In genomic region chr11:53623573-53623972, GRCm38 (mm10) we compare ENCODE assay signal across 26 mouse cellular contexts. TPM values are rescaled to one million over a fixed set of nuclear protein-coding genes. Genes with fewer than 3 reads are reported as not detected.
DNase-seq lines count a peak whose midpoint lies in the region; ATAC-seq and TF ChIP-seq lines count a peak whose summit lies in the region.
"Had no signal": no experiment of that assay in that cellular context is flagged by ENCODE, and none has a peak within 500 bp of the region (broad histone marks: within the 10 kb centered on the region; RNA-seq: fewer than 3 reads in every experiment).

No protein-coding gene starts in this region.

- TF ChIP-seq POLR2A in bone marrow, adult 2 months (IDR thresholded peaks at IDR 0.05; ENCODE audit: borderline replicate concordance, control insufficient read depth, low read depth, low read length), result no peak

- no peak for TF ChIP-seq CTCF in G1E (IDR thresholded peaks at IDR 0.05; ENCODE audit: low read depth, low read length)
- TF ChIP-seq CTCF in bone marrow, adult 2 months (IDR thresholded peaks at IDR 0.05; ENCODE audit: control insufficient read depth, insufficient read depth, low read length), result no peak

- ATAC-seq in G1E (ENCODE audit: extremely low read depth, insufficient number of reproducible peaks, low FRiP score, poor library complexity, severe bottlenecking), result no peak
- ATAC-seq: forebrain, embryonic 14.5 days; forebrain, embryonic 16.5 days had no signal

- H3K27ac ChIP-seq in bone marrow, adult 2 months (ENCODE audit: control insufficient read depth, insufficient read depth, low read depth, low read length, poor library complexity), result peak overlapping the region; percentile 24; the same call in 1 of the 2 replicates
- H3K27ac ChIP-seq: embryonic facial prominence, embryonic 10.5 days; embryonic facial prominence, embryonic 12.5 days; forebrain, embryonic 10.5 days; forebrain, embryonic 12.5 days had no signal

- 76% methylated on average over 9 of the region's 9 CpGs for WGBS in bone marrow, adult 2 months

- DNase-seq in G1E (ENCODE audit: low spot score), result no peak
- DNase-seq in yolk sac, embryonic 10.5 days (ENCODE audit: low spot score), result no peak
- no peak for DNase-seq in right cerebral cortex, postnatal 36 days (ENCODE audit: low spot score in 2 of 2)
- DNase-seq in lung, postnatal 25 days (ENCODE audit: low spot score), result no peak
- DNase-seq: adrenal gland, adult 2 months; adrenal gland, postnatal 10 days; adrenal gland, postnatal 25 days; cerebellum, adult 11-12 months; cerebellum, adult 2 months; cerebellum, adult 9-10 months; cerebellum, postnatal 10 days; cerebellum, postnatal 25 days had no signal

- peaks cover 92% of the 10 kb centered on the region for H3K4me1 ChIP-seq in G1E (ENCODE audit: insufficient read depth, low read depth, low read length)
- peaks cover 2% of the 10 kb centered on the region; the same call in 1 of the 2 replicates for H3K4me1 ChIP-seq in bone marrow, adult 2 months (ENCODE audit: control insufficient read depth, insufficient read depth, low read length)
- peaks cover 56% of the 10 kb centered on the region for H3K4me1 ChIP-seq in megakaryocyte, embryonic 14.5 days
- H3K4me1 ChIP-seq: embryonic facial prominence, embryonic 10.5 days; embryonic facial prominence, embryonic 12.5 days; forebrain, embryonic 12.5 days had no signal

- peaks cover 3% of the 10 kb centered on the region for H3K36me3 ChIP-seq in G1E (replicated peaks)
- H3K36me3 ChIP-seq in megakaryocyte, embryonic 14.5 days (replicated peaks; ENCODE audit: low read length), result peaks cover 9% of the 10 kb centered on the region
- H3K36me3 ChIP-seq: embryonic facial prominence, embryonic 10.5 days; embryonic facial prominence, embryonic 12.5 days; forebrain, embryonic 10.5 days; forebrain, embryonic 12.5 days had no signal

- H3K27me3 ChIP-seq in G1E (ENCODE audit: insufficient read depth, low read length), result no peaks in the 10 kb centered on the region
- H3K27me3 ChIP-seq in megakaryocyte, embryonic 14.5 days (replicated peaks), result peaks cover 2% of the 10 kb centered on the region
- H3K27me3 ChIP-seq: embryonic facial prominence, embryonic 12.5 days; forebrain, embryonic 12.5 days had no signal

- peak overlapping the region; percentile 53; the same call in 1 of the 2 replicates for H3K4me3 ChIP-seq in G1E (ENCODE audit: low read depth, low read length)
- H3K4me3 ChIP-seq in bone marrow, adult 2 months (replicated peaks; ENCODE audit: control insufficient read depth, low read depth, low read length), result no peak overlapping the region
- peak overlapping the region; percentile 28 for H3K4me3 ChIP-seq in megakaryocyte, embryonic 14.5 days (replicated peaks)
- H3K4me3 ChIP-seq: embryonic facial prominence, embryonic 10.5 days; embryonic facial prominence, embryonic 12.5 days; forebrain, embryonic 10.5 days; forebrain, embryonic 12.5 days had no signal

- peaks cover 7% of the 10 kb centered on the region for H3K9me3 ChIP-seq in G1E (replicated peaks)
- peaks cover 10% of the 10 kb centered on the region for H3K9me3 ChIP-seq in megakaryocyte, embryonic 14.5 days
- H3K9me3 ChIP-seq: embryonic facial prominence, embryonic 10.5 days; embryonic facial prominence, embryonic 12.5 days; forebrain, embryonic 10.5 days had no signal

RNA-seq across cellular contexts. Expression of gene Il4, which starts 5.1 kb away (rescaled TPM):
- 35.8 and 40.6 TPM in 2 replicates for total RNA-seq in G1E (2014; fragmentation: Nextera tagmentation)
- 87.7 and 99.1 TPM in 2 replicates for total RNA-seq in G1E (2017)
- polyA plus RNA-seq in G1E (2012), result 0.43 and 1.0 TPM in 2 replicates
- polyA plus RNA-seq in bone marrow, adult 2 months (2011; ENCODE audit: insufficient read depth, insufficient read length, low replicate concordance, missing spikeins), result not detected in 2 replicates
- not detected in 2 replicates for polyA plus RNA-seq in megakaryocyte, embryonic 14.5 days (2012; ENCODE audit: insufficient read depth, low replicate concordance)
- total RNA-seq: adrenal gland, adult 2 months; adrenal gland, postnatal 10 days; adrenal gland, postnatal 25 days; adrenal gland, postnatal 4 days; ES-E14 had no signal
- polyA plus RNA-seq: adrenal gland, adult 2 months; C2C12; cerebellum, adult 2 months; cortical plate, adult 2 months; frontal cortex, adult 2 months had no signal

RNA-seq across cellular contexts. Expression of gene Il13, which starts 10.9 kb away (rescaled TPM):
- total RNA-seq in G1E (2014; fragmentation: Nextera tagmentation), result 0.63 TPM in 1 of 2 replicates, not detected in the other
- total RNA-seq in G1E (2017), result 3.2 and 4.7 TPM in 2 replicates
- not detected in 2 replicates for polyA plus RNA-seq in G1E (2012)
- not detected in 2 replicates for polyA plus RNA-seq in bone marrow, adult 2 months (2011; ENCODE audit: insufficient read depth, insufficient read length, low replicate concordance, missing spikeins)
- 0.17 TPM in 1 of 2 replicates, not detected in the other for polyA plus RNA-seq in megakaryocyte, embryonic 14.5 days (2012; ENCODE audit: insufficient read depth, low replicate concordance)
- total RNA-seq: adrenal gland, adult 2 months; adrenal gland, postnatal 10 days; adrenal gland, postnatal 25 days; adrenal gland, postnatal 4 days; ES-E14 had no signal
- polyA plus RNA-seq: adrenal gland, adult 2 months; C2C12; cerebellum, adult 2 months; cortical plate, adult 2 months; embryonic facial prominence, embryonic 10.5 days; embryonic facial prominence, embryonic 12.5 days; embryonic facial prominence, embryonic 14.5 days; forebrain, embryonic 10.5 days; forebrain, embryonic 12.5 days; forebrain, embryonic 14.5 days; forebrain, embryonic 16.5 days; frontal cortex, adult 2 months had no signal

RNA-seq across cellular contexts. Expression of gene Kif3a, which starts 56.4 kb away (rescaled TPM):
- total RNA-seq in G1E (2014; fragmentation: Nextera tagmentation) (20.2 and 22.3 TPM in 2 replicates), G1E (2017) (25.7 and 27.5 TPM in 2 replicates)
- polyA plus RNA-seq in G1E (2012), result 11.2 and 12.0 TPM in 2 replicates
- polyA plus RNA-seq in bone marrow, adult 2 months (2011; ENCODE audit: insufficient read depth, insufficient read length, low replicate concordance, missing spikeins), result 3.7 and 4.5 TPM in 2 replicates
- 1.6 and 5.8 TPM in 2 replicates for polyA plus RNA-seq in megakaryocyte, embryonic 14.5 days (2012; ENCODE audit: insufficient read depth, low replicate concordance)
